Mouse (Mus musculus): ENCODE measurements around the gene Ppp1r36.

Gene Ppp1r36

GRCm38 (mm10) chr12:76448127-76448526 is 30.8 kb downstream of the Ppp1r36 start:
- 80% methylated on average over 6 of the region's 6 CpGs for WGBS

DNA sequence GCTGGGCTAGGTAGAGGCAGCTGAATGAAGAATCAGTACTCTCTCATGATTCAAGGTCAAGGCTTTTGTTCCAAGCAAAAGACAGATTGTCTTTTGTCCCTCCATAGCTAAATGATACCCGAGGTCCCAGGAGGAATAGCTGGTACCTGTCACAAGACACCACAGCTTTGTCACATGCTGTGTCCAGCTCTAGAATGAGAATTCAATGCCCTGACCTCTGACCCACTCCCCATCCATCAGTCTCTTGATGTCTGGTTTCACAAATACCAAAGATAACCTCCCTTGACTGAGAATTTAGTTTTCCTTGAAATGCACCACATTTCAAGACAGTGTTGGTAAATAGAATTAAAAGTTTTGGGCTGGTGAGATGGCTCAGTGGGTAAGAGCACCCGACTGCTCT is 34.9 kb downstream of the Ppp1r36 start:
- 81% methylated on average over 2 of the region's 2 CpGs for WGBS

DNA sequence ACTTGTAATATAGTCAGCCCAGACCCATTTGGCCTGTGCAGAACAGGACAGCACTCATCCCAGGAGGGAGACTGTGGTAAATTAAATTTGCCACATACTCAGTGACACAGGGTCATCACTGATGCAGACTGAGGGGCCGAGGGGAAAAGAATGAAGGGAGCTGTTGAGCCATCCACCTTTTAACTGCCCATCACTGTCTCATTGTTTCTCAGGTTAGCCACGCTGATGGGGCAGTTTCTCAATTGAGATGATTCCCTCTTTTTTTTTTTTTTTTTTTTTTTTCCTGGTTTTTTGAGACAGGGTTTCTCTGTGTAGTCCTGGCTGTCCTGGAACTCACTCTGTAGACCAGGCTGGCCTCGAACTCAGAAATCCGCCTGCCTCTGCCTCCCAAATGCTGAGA is 41.1 kb downstream of the Ppp1r36 start:
- WGBS: 94% methylated on average over 4 of the region's 4 CpGs

DNA sequence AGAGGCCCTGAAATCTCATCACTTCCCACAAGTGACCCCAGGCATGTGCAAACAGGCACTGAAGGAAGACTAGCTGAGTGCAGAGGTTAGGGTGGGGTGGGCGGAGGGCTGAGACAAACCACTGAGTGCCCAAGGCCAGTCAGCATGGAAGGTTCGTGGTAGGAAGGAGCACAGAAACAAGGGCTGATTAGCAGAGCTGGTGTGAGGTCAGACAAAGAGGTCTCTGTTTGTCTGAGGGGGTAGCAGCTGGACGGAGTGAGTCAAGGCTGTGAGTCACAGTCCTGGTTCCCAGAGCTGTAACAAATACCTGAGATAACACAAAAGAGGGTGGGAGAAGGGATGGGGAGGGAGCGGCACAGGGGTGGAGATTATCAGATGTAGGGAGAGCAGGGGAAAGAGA is 41.7 kb downstream of the Ppp1r36 start:
- 70% methylated on average over 4 of the region's 4 CpGs for WGBS

DNA sequence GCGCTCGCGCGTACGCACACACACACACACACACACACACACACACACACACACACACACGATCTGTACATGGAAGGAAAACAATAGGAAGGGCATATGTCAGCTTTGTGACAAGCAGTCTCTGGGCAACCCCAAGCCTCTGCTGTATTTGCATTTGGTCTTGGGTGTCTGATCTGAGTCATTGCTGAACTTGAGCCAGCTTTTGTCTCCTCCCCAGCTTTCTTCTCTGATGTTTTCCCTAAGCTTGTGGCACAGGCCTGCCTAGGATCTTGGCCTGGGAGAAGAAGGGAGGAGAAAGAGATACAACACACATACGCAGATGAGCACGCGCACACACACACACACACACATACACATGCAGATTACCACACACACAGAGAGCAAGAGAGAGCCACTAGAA is 46.1 kb downstream of the Ppp1r36 start:
- 72% methylated on average over 9 of the region's 9 CpGs for WGBS

DNA sequence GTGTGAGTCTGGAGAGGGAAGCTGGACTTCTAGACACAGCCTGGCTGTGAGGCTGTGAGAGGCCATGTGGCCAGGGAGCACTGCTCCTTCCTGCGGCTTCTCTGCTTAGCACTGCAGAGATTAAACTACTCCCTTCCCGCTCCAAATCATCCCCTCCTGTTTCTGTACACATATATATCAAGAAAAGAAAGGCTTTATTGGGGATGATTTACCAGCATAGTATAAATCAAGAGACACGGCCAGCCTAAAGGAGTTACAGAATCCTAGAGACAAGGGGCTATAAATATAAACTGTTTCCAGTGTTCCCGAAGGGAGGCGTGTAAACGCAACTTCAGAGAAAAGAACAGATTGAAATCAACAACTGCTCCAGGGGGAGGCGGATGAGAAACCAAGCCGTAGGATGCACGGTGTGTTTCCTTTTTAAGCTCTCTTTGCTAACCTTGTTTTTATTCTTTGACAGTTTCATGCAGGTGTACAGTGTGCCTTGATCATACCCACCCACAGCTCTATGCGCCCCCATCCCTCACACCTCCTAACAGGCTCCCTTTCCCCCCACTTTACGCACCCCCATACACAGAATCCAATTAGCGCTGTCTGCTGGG is 47.4 kb downstream of the Ppp1r36 start:
- 43% methylated on average over 12 of the region's 12 CpGs for WGBS

- 76% methylated on average over 7 of the region's 7 CpGs for WGBS
Observed at GRCm38 (mm10) chr12:76466651-76467050, 49.3 kb downstream of the Ppp1r36 start.

- 43% methylated on average over 7 of the region's 7 CpGs for WGBS
Observed at GRCm38 (mm10) chr12:76467256-76467655, 49.9 kb downstream of the Ppp1r36 start.

- WGBS: 1% methylated on average over 4 of the region's 4 CpGs
Observed at GRCm38 (mm10) chr12:76472046-76472445, 54.7 kb downstream of the Ppp1r36 start.

- 77% methylated on average over 10 of the region's 10 CpGs for WGBS
Observed at GRCm38 (mm10) chr12:76473562-76474245, 56.4 kb downstream of the Ppp1r36 start.

- 91% methylated on average over 8 of the region's 8 CpGs for WGBS
Observed at GRCm38 (mm10) chr12:76474246-76474583, 56.9 kb downstream of the Ppp1r36 start.

- WGBS: 62% methylated on average over 2 of the region's 2 CpGs
Observed at GRCm38 (mm10) chr12:76474802-76475201, 57.5 kb downstream of the Ppp1r36 start.

DNA sequence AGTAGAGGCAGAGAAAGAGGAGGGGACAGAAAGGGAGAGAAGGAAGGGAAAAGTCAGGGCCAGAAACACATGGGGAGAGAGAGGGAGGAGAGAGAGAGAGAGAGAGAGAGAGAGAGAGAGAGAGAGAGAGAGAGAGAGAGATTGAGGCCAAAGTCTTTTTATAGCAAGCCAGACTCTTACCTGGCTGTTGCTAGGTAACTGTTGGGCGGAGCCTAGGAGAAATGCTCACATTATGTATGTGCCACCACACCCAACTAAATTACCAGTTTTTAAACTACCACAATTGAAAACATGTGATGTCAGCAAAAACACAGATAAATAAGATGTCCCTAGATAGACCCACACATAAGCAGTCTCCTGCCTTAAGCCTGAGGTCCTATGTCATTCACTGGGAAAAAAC is 58.8 kb downstream of the Ppp1r36 start:
- 100% methylated on average over 1 of the region's 1 CpGs for WGBS

GRCm38 (mm10) chr12:76478309-76479023 is 61.1 kb downstream of the Ppp1r36 start:
- 13% methylated on average over 14 of the region's 14 CpGs for WGBS

DNA sequence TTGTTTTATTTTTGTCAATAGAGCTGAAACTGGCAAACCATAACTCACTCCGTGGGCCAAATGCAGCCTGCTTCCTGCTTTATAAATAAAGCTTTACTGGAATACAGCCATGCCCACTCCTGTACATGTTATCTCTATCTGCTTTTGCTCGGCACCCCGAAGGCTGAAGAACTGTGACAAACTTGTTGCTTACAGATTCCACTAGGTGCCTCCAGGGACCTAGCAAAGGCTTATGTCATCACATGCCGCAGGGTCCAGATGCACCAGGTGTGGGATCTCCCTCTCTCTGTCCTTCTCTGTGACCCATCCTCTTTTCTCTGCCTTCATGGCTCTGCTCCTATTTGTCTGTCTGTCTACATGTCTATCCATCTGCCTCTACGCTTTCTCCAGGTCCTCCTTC is 61.8 kb downstream of the Ppp1r36 start:
- WGBS: 31% methylated on average over 5 of the region's 5 CpGs

GRCm38 (mm10) chr12:76479836-76480495 is 62.6 kb downstream of the Ppp1r36 start:
- WGBS: 60% methylated on average over 4 of the region's 4 CpGs

DNA sequence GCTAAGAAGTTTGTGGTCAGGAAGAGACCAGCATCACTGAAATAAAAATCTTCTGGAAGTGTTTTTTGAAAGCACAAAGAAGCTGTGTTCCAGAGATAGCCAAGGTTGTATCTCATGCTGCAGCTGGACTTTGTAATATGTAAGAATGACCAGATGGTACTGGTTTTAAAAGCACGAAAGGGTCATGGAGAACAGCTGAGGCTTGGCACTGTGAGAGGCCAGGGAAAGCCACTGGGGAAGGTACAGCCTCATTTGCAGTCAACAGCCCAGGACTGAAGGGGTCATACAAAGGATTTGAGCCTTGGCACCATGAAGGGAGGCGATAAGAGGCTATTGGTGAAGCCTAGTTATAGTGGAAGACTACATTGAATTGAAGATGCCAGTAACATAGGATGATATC is 65.1 kb downstream of the Ppp1r36 start:
- 93% methylated on average over 2 of the region's 2 CpGs for WGBS

DNA sequence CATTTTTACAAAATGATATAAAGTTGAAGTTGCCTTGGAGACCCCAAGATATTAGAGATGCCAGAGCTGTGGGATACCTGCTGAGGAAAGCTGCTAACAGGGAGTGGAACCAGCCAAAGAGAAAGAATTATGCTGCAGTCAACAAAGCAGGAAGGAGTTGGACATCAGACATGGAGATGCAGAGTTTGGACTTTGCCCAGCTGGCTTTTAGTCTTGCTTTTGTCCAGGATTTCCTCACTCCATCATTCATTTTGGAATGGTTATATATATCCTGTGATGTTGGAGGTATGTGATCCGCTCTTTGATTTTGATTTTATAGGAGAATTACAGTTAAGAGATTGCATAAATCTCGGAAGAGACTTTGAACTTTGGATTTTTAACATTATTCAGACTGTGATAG is 65.6 kb downstream of the Ppp1r36 start:
- WGBS: 98% methylated on average over 2 of the region's 2 CpGs

DNA sequence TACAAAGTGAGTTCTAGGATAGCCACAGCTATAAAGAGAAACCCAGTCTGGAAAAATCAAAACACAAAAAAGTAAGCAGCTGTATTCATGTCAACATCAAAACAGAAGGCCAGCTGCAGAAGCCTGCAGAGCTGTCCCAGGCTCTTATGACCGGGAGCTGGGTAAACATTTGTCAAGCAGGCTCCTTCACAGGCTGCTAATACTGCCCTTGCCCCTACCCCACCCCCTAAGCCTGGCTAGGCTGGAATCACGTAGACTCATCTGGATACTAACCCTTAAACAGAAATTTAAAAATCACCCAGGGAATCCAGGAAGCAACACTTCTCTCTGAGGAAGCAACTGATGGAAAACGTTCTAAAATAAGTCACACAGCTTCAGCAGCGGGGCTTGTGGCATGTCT is 67.5 kb downstream of the Ppp1r36 start:
- 49% methylated on average over 4 of the region's 4 CpGs for WGBS

DNA sequence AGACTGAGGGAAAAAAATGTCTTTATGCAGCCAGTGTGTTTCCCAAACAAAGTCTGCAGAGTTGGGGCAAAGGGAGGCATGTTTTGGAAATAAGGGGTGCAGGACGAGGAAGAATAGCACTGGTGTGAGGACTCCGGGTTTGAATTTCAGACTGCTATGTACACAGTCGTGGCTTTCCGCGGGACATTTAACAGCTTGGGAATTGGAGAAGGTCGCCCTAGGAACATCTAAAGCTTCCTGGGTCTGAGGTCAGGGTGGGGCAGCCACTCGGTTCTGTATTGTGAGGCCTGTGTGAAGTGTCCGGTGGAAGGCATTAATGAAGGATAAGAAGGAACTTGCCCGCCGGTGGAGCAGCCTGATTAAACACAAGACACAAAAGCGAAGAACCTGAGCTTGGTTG is 68.0 kb downstream of the Ppp1r36 start:
- 64% methylated on average over 11 of the region's 11 CpGs for WGBS

DNA sequence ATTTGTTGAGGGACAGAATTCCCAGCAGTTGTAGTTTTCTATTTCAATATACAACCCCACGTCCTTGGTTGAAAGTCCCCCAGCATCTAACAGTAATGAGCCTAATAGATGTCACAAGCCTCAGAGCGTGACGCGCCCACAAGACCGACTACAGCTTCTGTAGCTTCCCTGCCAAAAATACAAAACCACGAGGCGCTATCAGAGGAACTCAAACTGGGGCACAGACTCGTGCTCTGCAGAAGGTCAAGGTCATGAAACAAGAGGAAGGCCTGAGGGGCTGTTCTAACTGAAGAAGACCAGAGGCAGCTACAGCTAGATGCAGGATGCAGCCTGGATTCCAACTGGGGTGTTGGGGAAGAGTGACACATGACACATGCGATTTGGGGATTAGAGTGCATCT is 69.6 kb downstream of the Ppp1r36 start:
- 77% methylated on average over 9 of the region's 9 CpGs for WGBS
